Mouse (Mus musculus) kidney, adult 2 months (tissue): ENCODE measurements around the gene Fktn.

ENCODE experiments used
- CTCF ChIP-seq: fragments of 200-500 bp; conservative IDR thresholded peaks from 2 replicates; pipeline ENCODE4 v1.5.1; 2011; ENCODE audit warnings: low read depth, mild to moderate bottlenecking, control low read depth, low read length, moderate library complexity, mixed read lengths; ENCODE audit not compliant: insufficient read depth, insufficient read length
- POLR2A ChIP-seq: fragments of 200-500 bp; IDR thresholded peaks from one replicate; pipeline ENCODE4 v1.6.1; 2011; ENCODE audit warnings: low read depth, low read length, control low read depth

DNA sequence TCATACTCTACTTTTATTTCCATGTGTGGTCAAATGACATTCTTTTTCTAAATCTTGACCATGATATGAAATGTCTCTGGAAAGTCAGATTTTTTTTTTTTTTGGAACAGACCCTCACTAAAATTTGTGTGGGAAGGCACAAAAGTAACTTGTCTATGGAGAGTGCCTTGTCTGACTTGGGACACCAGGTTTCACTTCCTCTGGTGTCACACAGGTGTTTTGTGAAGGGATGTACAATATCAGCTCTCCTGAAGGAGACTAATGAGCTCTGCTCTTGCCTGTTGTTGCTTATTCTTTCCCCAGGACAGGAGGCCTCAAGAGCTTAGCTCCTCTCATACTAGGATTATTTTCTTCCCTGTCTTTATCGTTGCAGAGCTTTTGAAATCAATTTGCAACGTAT, 81.3 kb downstream of the Fktn start:
- TF ChIP-seq POLR2A (no peak), CTCF (no peak)
